Mouse (Mus musculus): ENCODE measurements around the gene Rps29.

Rps29 gene

GRCm38 (mm10) chr12:69147166-69147735 is 11.7 kb downstream of the Rps29 start:
- in situ Hi-C loops (cut with MboI; ENCODE audit: low pct_unique_long_range_greater_than_20kb in 1 of 2, low sequenced_read_pairs in 2 of 2, unreplicated experiment in 1 of 2) = no loop called here

- in situ Hi-C loops (cut with MboI; ENCODE audit: low pct_unique_long_range_greater_than_20kb in 1 of 2, low sequenced_read_pairs in 2 of 2, unreplicated experiment in 1 of 2) = no loop called here
Measured at GRCm38 (mm10) chr12:69143460-69143859, 15.5 kb downstream of the Rps29 start.

- in situ Hi-C loops (cut with MboI; ENCODE audit: low pct_unique_long_range_greater_than_20kb in 1 of 2, low sequenced_read_pairs in 2 of 2, unreplicated experiment in 1 of 2) = no loop called here
Measured at GRCm38 (mm10) chr12:69139841-69140240, 19.1 kb downstream of the Rps29 start.

GRCm38 (mm10) chr12:69139201-69139600 is 19.8 kb downstream of the Rps29 start:
- in situ Hi-C loops (cut with MboI; ENCODE audit: low pct_unique_long_range_greater_than_20kb in 1 of 2, low sequenced_read_pairs in 2 of 2, unreplicated experiment in 1 of 2) = no loop called here

GRCm38 (mm10) chr12:69131981-69132380 is 27.0 kb downstream of the Rps29 start:
- in situ Hi-C loops (cut with MboI; ENCODE audit: low pct_unique_long_range_greater_than_20kb in 1 of 2, low sequenced_read_pairs in 2 of 2, unreplicated experiment in 1 of 2) = no loop called here

- in situ Hi-C loops (cut with MboI; ENCODE audit: low pct_unique_long_range_greater_than_20kb in 1 of 2, low sequenced_read_pairs in 2 of 2, unreplicated experiment in 1 of 2) = no loop called here
Measured at GRCm38 (mm10) chr12:69131267-69131666, 27.7 kb downstream of the Rps29 start.

GRCm38 (mm10) chr12:69130486-69130885 is 28.5 kb downstream of the Rps29 start:
- in situ Hi-C loops (cut with MboI; ENCODE audit: low pct_unique_long_range_greater_than_20kb in 1 of 2, low sequenced_read_pairs in 2 of 2, unreplicated experiment in 1 of 2) = no loop called here

GRCm38 (mm10) chr12:69129634-69130310 is 29.2 kb downstream of the Rps29 start:
- in situ Hi-C loops (cut with MboI; ENCODE audit: low pct_unique_long_range_greater_than_20kb in 1 of 2, low sequenced_read_pairs in 2 of 2, unreplicated experiment in 1 of 2) = no loop called here

GRCm38 (mm10) chr12:69127626-69128025 is 31.4 kb downstream of the Rps29 start:
- in situ Hi-C loops (cut with MboI; ENCODE audit: low pct_unique_long_range_greater_than_20kb in 1 of 2, low sequenced_read_pairs in 2 of 2, unreplicated experiment in 1 of 2) = no loop called here

- in situ Hi-C loops (cut with MboI; ENCODE audit: low pct_unique_long_range_greater_than_20kb in 1 of 2, low sequenced_read_pairs in 2 of 2, unreplicated experiment in 1 of 2) = no loop called here
Measured at GRCm38 (mm10) chr12:69127170-69127569, 31.8 kb downstream of the Rps29 start.

GRCm38 (mm10) chr12:69125066-69125465 is 33.9 kb downstream of the Rps29 start:
- in situ Hi-C loops (cut with MboI; ENCODE audit: low pct_unique_long_range_greater_than_20kb in 1 of 2, low sequenced_read_pairs in 2 of 2, unreplicated experiment in 1 of 2) = no loop called here

GRCm38 (mm10) chr12:69122801-69123200 is 36.2 kb downstream of the Rps29 start:
- in situ Hi-C loops (cut with MboI; ENCODE audit: low pct_unique_long_range_greater_than_20kb in 1 of 2, low sequenced_read_pairs in 2 of 2, unreplicated experiment in 1 of 2) = no loop called here

- in situ Hi-C loops (cut with MboI; ENCODE audit: low pct_unique_long_range_greater_than_20kb in 1 of 2, low sequenced_read_pairs in 2 of 2, unreplicated experiment in 1 of 2) = no loop called here
Measured at GRCm38 (mm10) chr12:69119908-69120307, 39.1 kb downstream of the Rps29 start.
